ENCODE assay signal across 9 mouse cellular contexts in genomic region chr10:120861194-120861593, GRCm38 (mm10). TPM values are rescaled to one million over a fixed set of nuclear protein-coding genes. Genes with fewer than 3 reads are reported as not detected.
DNase-seq lines count a peak whose midpoint lies in the region; ATAC-seq and TF ChIP-seq lines count a peak whose summit lies in the region.
"Had no signal": no experiment of that assay in that cellular context is flagged by ENCODE, and none has a peak within 500 bp of the region (broad histone marks: within the 10 kb centered on the region; RNA-seq: fewer than 3 reads in every experiment).

No protein-coding gene starts in this region.

- no peaks in the 10 kb centered on the region for H3K27me3 ChIP-seq in liver, embryonic 14.5 days (ENCODE audit: control insufficient read depth, insufficient read depth, low read length)
- H3K27me3 ChIP-seq in intestine, embryonic 15.5 days (replicated peaks), result no peaks in the 10 kb centered on the region
- H3K27me3 ChIP-seq: liver, embryonic 15.5 days had no signal

- H3K4me3 ChIP-seq in liver, embryonic 14.5 days (ENCODE audit: insufficient read depth in 1 of 2, low read depth in 2 of 2, low read length in 2 of 2), result no peak overlapping the region
- no peak overlapping the region for H3K4me3 ChIP-seq in intestine, embryonic 15.5 days (replicated peaks)
- H3K4me3 ChIP-seq: liver, embryonic 15.5 days had no signal

- peaks cover 0 to 4% of the 10 kb centered on the region in 2 experiments; a peak in 2 of 4 replicates for H3K4me1 ChIP-seq in liver, embryonic 14.5 days (replicated peaks; ENCODE audit: control insufficient read depth in 2 of 2, insufficient read depth in 2 of 2, low read length in 1 of 2)
- no peaks in the 10 kb centered on the region for H3K4me1 ChIP-seq in intestine, embryonic 15.5 days (replicated peaks)

- DNase-seq in gastrocnemius, postnatal 10 days, result peak; percentile 53
- DNase-seq in gastrocnemius, adult 8-10 months (ENCODE audit: low spot score in 2 of 2), result no peak
- peak; percentile 56 for DNase-seq in right cerebral cortex, postnatal 4 days
- no peak for DNase-seq in right cerebral cortex, adult 18-20 months
- DNase-seq in liver, embryonic 14.5 days (ENCODE audit: low read depth in 3 of 3, low spot score in 3 of 3), result no peak
- peak; percentile 27 for DNase-seq in thymus, postnatal 25 days
- no peak for DNase-seq in adrenal gland, adult 2 months

- H3K4me2 ChIP-seq in liver, embryonic 14.5 days (ENCODE audit: low read depth), result no peak overlapping the region
- H3K4me2 ChIP-seq in intestine, embryonic 15.5 days (replicated peaks), result no peak overlapping the region
- H3K4me2 ChIP-seq: liver, embryonic 15.5 days had no signal

- ATAC-seq in liver, embryonic 14.5 days (ENCODE audit: insufficient read depth), result no peak
- no peak for ATAC-seq in intestine, embryonic 15.5 days

- no peak for TF ChIP-seq EP300 in liver, embryonic 14.5 days (IDR thresholded peaks at IDR 0.05; ENCODE audit: low read depth)

- 53% methylated on average over 3 of the region's 3 CpGs for WGBS in liver, embryonic 14.5 days (ENCODE audit: insufficient replicate concordance)
- WGBS in intestine, embryonic 15.5 days, result 75% methylated on average over 3 of the region's 3 CpGs

- TF ChIP-seq CTCF in liver, embryonic 14.5 days (IDR thresholded peaks at IDR 0.05; ENCODE audit: low read depth), result peak; percentile 79

- no peak overlapping the region for H3K9ac ChIP-seq in liver, embryonic 14.5 days (replicated peaks)
- H3K9ac ChIP-seq in intestine, embryonic 15.5 days, result no peak overlapping the region
- H3K9ac ChIP-seq: liver, embryonic 15.5 days had no signal

- no peaks in the 10 kb centered on the region for H3K9me3 ChIP-seq in liver, embryonic 14.5 days (ENCODE audit: control insufficient read depth, low read length)
- H3K9me3 ChIP-seq in intestine, embryonic 15.5 days, result no peaks in the 10 kb centered on the region
- H3K9me3 ChIP-seq: liver, embryonic 15.5 days had no signal

- no peak overlapping the region for H3K27ac ChIP-seq in liver, embryonic 14.5 days
- H3K27ac ChIP-seq in intestine, embryonic 15.5 days, result no peak overlapping the region
- H3K27ac ChIP-seq: liver, embryonic 15.5 days had no signal

- H3K36me3 ChIP-seq in liver, embryonic 14.5 days (replicated peaks; ENCODE audit: control insufficient read depth, insufficient read depth, low read depth), result no peaks in the 10 kb centered on the region
- no peaks in the 10 kb centered on the region for H3K36me3 ChIP-seq in intestine, embryonic 15.5 days
- H3K36me3 ChIP-seq: liver, embryonic 15.5 days had no signal

RNA-seq across cellular contexts. Expression of gene Msrb3, which starts 37.7 kb away (rescaled TPM):
- total RNA-seq in gastrocnemius, postnatal 10 days (2021), result 10 to 100 TPM; 89.9 to 94.0 TPM
- total RNA-seq in gastrocnemius, adult 8-10 months (2022), result 100 to 1,000 TPM; 115 to 149 (median 130) TPM
- 0.98 and 1.5 TPM in 2 replicates for polyA plus RNA-seq in liver, embryonic 14.5 days (2012; rRNA removed)
- polyA plus RNA-seq in liver, embryonic 14.5 days (2014; fragmentation: Nextera tagmentation; extraction: Ambion mirVana), result 0.40 and 0.60 TPM in 2 replicates
- 13.1 and 16.6 TPM in 2 replicates for polyA plus RNA-seq in intestine, embryonic 15.5 days (2015; fragmentation: Nextera tagmentation; extraction: Ambion mirVana)
- 10 to 100 TPM; 37.9 to 71.3 TPM for total RNA-seq in adrenal gland, adult 2 months (2021)
- polyA plus RNA-seq in adrenal gland, adult 2 months (2012; rRNA removed), result 38.5 and 39.2 TPM in 2 replicates

Comparison
In these comparisons a context has a peak if more than half of its experiments do, and no peak if none do; other contexts are left out.
1. DNase-seq: peak in gastrocnemius, postnatal 10 days (single experiment), right cerebral cortex, postnatal 4 days (single experiment) and thymus, postnatal 25 days (single experiment); none in gastrocnemius, adult 8-10 months (0 of 2), right cerebral cortex, adult 18-20 months (single experiment), liver, embryonic 14.5 days (0 of 3) and adrenal gland, adult 2 months (single experiment).